Mouse (Mus musculus) hindbrain, postnatal 0 days (tissue): ENCODE results near the gene Snrpa1. TPM values are rescaled to one million over a fixed set of nuclear protein-coding genes. Genes with fewer than 3 reads are reported as not detected.

ENCODE experiments used
- ATAC-seq: fragments of 200-750 bp; cut with Nextera tagmentation; 2 replicates; pipeline ENCODE4 v1.8.0; 2017; ENCODE audit warnings: mild to moderate bottlenecking, moderate TSS enrichment, moderate library complexity
- DNase-seq: peaks from one replicate; pipeline ENCODE4 v3.0.0-alpha.2; 2015; ENCODE audit warnings: low spot score
- H3K27ac ChIP-seq: fragments of 300-500 bp; sonication (generic); 2 replicates; pipeline ENCODE4 v1.5.1; 2014; ENCODE audit warnings: mild to moderate bottlenecking
- H3K27me3 ChIP-seq: fragments of 300-500 bp; sonication (generic); 2 replicates; pipeline ENCODE4 v1.6.1; 2014; ENCODE audit warnings: low read length, mixed read lengths; ENCODE audit not compliant: insufficient read depth
- H3K36me3 ChIP-seq: fragments of 300-500 bp; sonication (generic); 2 replicates; pipeline ENCODE4 v1.6.1; 2014; ENCODE audit warnings: low read length, mixed read lengths; ENCODE audit not compliant: insufficient read depth
- H3K4me1 ChIP-seq: fragments of 300-500 bp; sonication (generic); 2 replicates; pipeline ENCODE4 v1.6.1; 2014; ENCODE audit warnings: antibody characterized with exemption, low read length, mixed read lengths; ENCODE audit not compliant: insufficient read depth
- H3K4me2 ChIP-seq: fragments of 300-500 bp; sonication (generic); 2 replicates; pipeline ENCODE4 v1.6.1; 2014; ENCODE audit warnings: low read depth, mild to moderate bottlenecking, low read length, moderate library complexity, mixed read lengths
- H3K4me3 ChIP-seq: fragments of 300-500 bp; sonication (generic); 2 replicates; pipeline ENCODE4 v1.5.1; 2014; ENCODE audit warnings: low read length
- H3K9ac ChIP-seq: fragments of 300-500 bp; sonication (generic); replicated peaks from 2 replicates; pipeline ENCODE4 v1.6.1; 2014; ENCODE audit warnings: mild to moderate bottlenecking, low read length, moderate library complexity, mixed read lengths
- H3K9me3 ChIP-seq: fragments of 300-500 bp; sonication (generic); 2 replicates; pipeline ENCODE4 v1.6.1; 2016; ENCODE audit warnings: low read length, mixed read lengths
- CTCF ChIP-seq: IDR thresholded peaks from 2 replicates; pipeline ENCODE4 v1.5.1; 2016; ENCODE audit warnings: antibody characterized with exemption, control low read depth, low read depth
- WGBS: fragments of 180-500 bp; shearing (Covaris S2); extraction: QIAGEN DNeasy Blood & Tissue Kit; methylation state at CpG from one replicate; pipeline ENCODE4 v1.1.7; 2014; 5-methylcytosine and 5-hydroxymethylcytosine counted together
- polyA plus RNA-seq: library from polyadenylated mRNA; unstranded; fragments of >200 nt; fragmentation: Nextera tagmentation; extraction: Ambion mirVana; gene quantifications from 2 replicates; pipeline ENCODE4 v1.2.1, GENCODE M21; 2015
- total RNA-seq: library from RNA; depleted of rRNA; stranded (reverse); fragments of >200 nt; gene quantifications from 2 replicates; pipeline ENCODE4 v1.2.3, GENCODE M21; 2014

Snrpa1 gene
- total and polyA plus RNA-seq, 2 experiments from 2014 or later = 26.5 to 119 TPM

- under 1% methylated on average over 61 of the region's 65 CpGs for WGBS
- H3K9me3 ChIP-seq = no peaks in the 10 kb centered on the region
- H3K9ac ChIP-seq = peak within 1 kb of the TSS; percentile 58
- H3K4me2 ChIP-seq = peak within 1 kb of the TSS; percentile 89
- H3K27me3 ChIP-seq = no peaks in the 10 kb centered on the region
- peak; percentile 100 for ATAC-seq
- H3K4me1 ChIP-seq = no peaks in the 10 kb centered on the region; the same call in 1 of the 2 replicates
- TF ChIP-seq CTCF = no peak
- peak; percentile 98 for DNase-seq
- peaks cover 36% of the 10 kb centered on the region for H3K36me3 ChIP-seq
- peak within 1 kb of the TSS; percentile 59 for H3K4me3 ChIP-seq
- H3K27ac ChIP-seq = peak within 1 kb of the TSS; percentile 88
These were observed 20.8 kb downstream of the Snrpa1 start, which contains the start of gene Selenos for GRCm38 (mm10) chr7:66079364-66080230. TSS of gene Selenos (plus strand) at chr7:66079649.

- H3K4me3 ChIP-seq = peak overlapping the region; percentile 59
- H3K27me3 ChIP-seq = no peaks in the 10 kb centered on the region
- no peaks in the 10 kb centered on the region for H3K9me3 ChIP-seq
- no peaks in the 10 kb centered on the region; the same call in 1 of the 2 replicates for H3K4me1 ChIP-seq
- peak overlapping the region; percentile 58 for H3K9ac ChIP-seq
- DNase-seq (no peak), ATAC-seq (no peak)
- H3K36me3 ChIP-seq = peaks cover 31% of the 10 kb centered on the region; the same call in 1 of the 2 replicates
- 30% methylated on average over 5 of the region's 5 CpGs for WGBS
- H3K27ac ChIP-seq = peak overlapping the region; percentile 88
- peak overlapping the region; percentile 89 for H3K4me2 ChIP-seq
- peak; percentile 41 for TF ChIP-seq CTCF
These were observed 21.4 kb downstream of the Snrpa1 start for GRCm38 (mm10) chr7:66080231-66080613.

GRCm38 (mm10) chr7:66083757-66084156, 25.0 kb downstream of the Snrpa1 start:
- Histone ChIP-seq H3K27ac (no peak overlapping the region), H3K4me2 (no peak overlapping the region), H3K9ac (no peak overlapping the region), H3K4me3 (no peak overlapping the region), H3K36me3 (peaks cover 43% of the 10 kb centered on the region), H3K27me3 (no peaks in the 10 kb centered on the region), H3K9me3 (no peaks in the 10 kb centered on the region), H3K4me1 (no peaks in the 10 kb centered on the region; the same call in 1 of the 2 replicates)
- 87% methylated on average over 6 of the region's 6 CpGs for WGBS
- no peak for ATAC-seq
- TF ChIP-seq CTCF = no peak
- DNase-seq = no peak

GRCm38 (mm10) chr7:66084546-66084945, 25.7 kb downstream of the Snrpa1 start:
- no peaks in the 10 kb centered on the region for H3K27me3 ChIP-seq
- 75% methylated on average over 7 of the region's 7 CpGs for WGBS
- no peak overlapping the region for H3K27ac ChIP-seq
- H3K4me3 ChIP-seq = no peak overlapping the region
- DNase-seq = no peak
- no peaks in the 10 kb centered on the region for H3K9me3 ChIP-seq
- H3K4me2 ChIP-seq = no peak overlapping the region
- peaks cover 49% of the 10 kb centered on the region for H3K36me3 ChIP-seq
- no peak for ATAC-seq
- no peaks in the 10 kb centered on the region; the same call in 1 of the 2 replicates for H3K4me1 ChIP-seq
- TF ChIP-seq CTCF = no peak
- no peak overlapping the region for H3K9ac ChIP-seq

GRCm38 (mm10) chr7:66087652-66088051, 28.8 kb downstream of the Snrpa1 start:
- DNase-seq (no peak), ATAC-seq (no peak)
- no peak overlapping the region for H3K9ac ChIP-seq
- no peak overlapping the region for H3K4me2 ChIP-seq
- H3K4me3 ChIP-seq = no peak overlapping the region
- H3K9me3 ChIP-seq = no peaks in the 10 kb centered on the region
- H3K27me3 ChIP-seq = no peaks in the 10 kb centered on the region
- no peak for TF ChIP-seq CTCF
- WGBS = 90% methylated on average over 4 of the region's 4 CpGs
- H3K27ac ChIP-seq = no peak overlapping the region
- no peaks in the 10 kb centered on the region for H3K4me1 ChIP-seq
- H3K36me3 ChIP-seq = peaks cover 60% of the 10 kb centered on the region

GRCm38 (mm10) chr7:66088077-66088476, 29.3 kb downstream of the Snrpa1 start:
- TF ChIP-seq CTCF = no peak
- Histone ChIP-seq H3K9ac (no peak overlapping the region), H3K36me3 (peaks cover 58% of the 10 kb centered on the region), H3K27ac (no peak overlapping the region), H3K4me3 (no peak overlapping the region), H3K4me1 (no peaks in the 10 kb centered on the region), H3K27me3 (no peaks in the 10 kb centered on the region), H3K9me3 (no peaks in the 10 kb centered on the region), H3K4me2 (no peak overlapping the region)
- 86% methylated on average over 2 of the region's 2 CpGs for WGBS
- ATAC-seq = no peak
- no peak for DNase-seq
